Mouse (Mus musculus) neural tube, embryonic 11.5 days (tissue): Measurements from ENCODE around the gene Eml5. TPM values are rescaled to one million over a fixed set of nuclear protein-coding genes. Genes with fewer than 3 reads are reported as not detected.

ENCODE experiments used
- ATAC-seq: fragments of 200-750 bp; cut with Nextera tagmentation; 2 replicates; pipeline ENCODE4 v1.8.0; 2017; ENCODE audit warnings: moderate number of reproducible peaks, mild to moderate bottlenecking, moderate TSS enrichment, moderate library complexity; ENCODE audit not compliant: insufficient read depth, low FRiP score, low TSS enrichment
- DNase-seq: peaks from one replicate; pipeline ENCODE4 v3.0.0-alpha.2; 2015; ENCODE audit warnings: low spot score
- H3K27ac ChIP-seq: fragments of 300-500 bp; sonication (generic); 2 replicates; pipeline ENCODE4 v1.5.1; 2014; ENCODE audit warnings: low read depth, mild to moderate bottlenecking, low read length
- H3K27me3 ChIP-seq: fragments of 300-500 bp; sonication (generic); 2 replicates; pipeline ENCODE4 v1.6.1; 2014; ENCODE audit warnings: mild to moderate bottlenecking, low read length, mixed read lengths; ENCODE audit not compliant: control insufficient read depth, insufficient read depth
- H3K36me3 ChIP-seq: fragments of 300-500 bp; sonication (generic); 2 replicates; pipeline ENCODE4 v1.6.1; 2014; ENCODE audit warnings: mild to moderate bottlenecking, low read length, moderate library complexity, mixed read lengths; ENCODE audit not compliant: control insufficient read depth, insufficient read depth
- H3K4me1 ChIP-seq: fragments of 300-500 bp; sonication (generic); 2 replicates; pipeline ENCODE4 v1.6.1; 2014; ENCODE audit warnings: low read length, mixed read lengths; ENCODE audit not compliant: control insufficient read depth, insufficient read depth
- H3K4me2 ChIP-seq: fragments of 300-500 bp; sonication (generic); 2 replicates; pipeline ENCODE4 v1.6.1; 2014; ENCODE audit warnings: low read depth, mild to moderate bottlenecking, moderate library complexity
- H3K4me3 ChIP-seq: fragments of 300-500 bp; sonication (generic); 2 replicates; pipeline ENCODE4 v1.5.1; 2014; ENCODE audit warnings: low read depth, low read length
- H3K9ac ChIP-seq: fragments of 300-500 bp; sonication (generic); 2 replicates; pipeline ENCODE4 v1.6.1; 2014; ENCODE audit warnings: mild to moderate bottlenecking, low read length
- H3K9me3 ChIP-seq: fragments of 300-500 bp; sonication (generic); 2 replicates; pipeline ENCODE4 v1.6.1; 2016; ENCODE audit warnings: low read length; ENCODE audit not compliant: control insufficient read depth
- WGBS: fragments of 180-500 bp; shearing (Covaris S2); extraction: QIAGEN DNeasy Blood & Tissue Kit; methylation state at CpG from one replicate; pipeline ENCODE4 v1.1.7; 2014; 5-methylcytosine and 5-hydroxymethylcytosine counted together
- polyA plus RNA-seq: library from polyadenylated mRNA; unstranded; fragments of >200 nt; fragmentation: Nextera tagmentation; extraction: Ambion mirVana; gene quantifications from 2 replicates; pipeline ENCODE4 v1.2.1, GENCODE M21; 2014

The Eml5 gene
- 8.1 and 11.1 TPM in 2 replicates for polyA plus RNA-seq

DNA sequence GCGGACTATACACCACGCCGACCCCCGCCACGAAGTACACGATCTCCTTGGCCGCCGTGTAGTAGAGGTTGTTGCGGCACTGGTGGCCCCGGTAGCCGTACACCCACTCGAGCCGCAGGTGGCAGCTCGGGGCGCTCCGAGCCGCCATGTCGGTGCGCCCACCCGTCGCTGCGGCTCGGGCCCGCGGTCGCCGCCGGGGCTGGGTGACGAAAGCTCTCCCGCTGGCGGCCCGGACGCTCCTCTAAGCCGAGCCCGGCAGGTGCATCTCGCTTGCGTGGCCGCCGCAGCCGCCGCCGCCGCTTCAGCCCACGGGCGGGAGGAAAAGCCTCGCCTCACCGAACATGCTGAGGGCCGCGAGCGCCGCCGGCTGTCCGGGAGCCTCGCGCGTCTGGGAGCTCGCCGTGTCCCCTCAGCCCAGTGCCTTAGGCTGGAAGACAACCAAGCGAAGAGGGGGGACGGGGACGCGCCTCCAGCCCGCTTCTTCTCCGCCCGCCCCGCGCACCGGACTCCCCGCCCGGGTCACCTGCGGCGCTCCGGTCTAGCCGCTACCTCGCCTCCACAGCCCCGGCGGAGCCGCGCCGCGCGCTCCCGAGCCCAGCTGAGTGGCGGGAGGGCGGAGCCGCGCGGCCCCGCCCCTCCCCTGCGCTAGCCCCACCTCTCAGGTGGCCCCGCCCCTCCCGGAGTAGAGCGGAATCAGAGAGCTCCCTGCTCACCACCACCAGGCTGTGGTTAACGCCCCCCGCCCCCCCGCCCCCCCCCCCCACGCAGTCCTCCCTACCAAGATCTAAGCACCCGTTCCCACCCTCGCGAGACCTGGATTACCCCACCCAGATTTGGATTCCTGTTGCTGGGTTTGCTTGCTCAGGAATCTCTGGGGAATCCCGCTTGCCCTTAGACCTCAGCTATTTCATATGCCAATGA lies at the start of gene Eml5:
Gene Eml5 (minus strand): TSS at position 604 of the 921 bp plus-strand sequence.
- no peaks in the 10 kb centered on the region for H3K36me3 ChIP-seq
- H3K4me3 ChIP-seq = peak within 1 kb of the TSS; percentile 88
- ATAC-seq (peak; percentile 87), DNase-seq (peak; percentile 91)
- H3K27me3 ChIP-seq = no peaks in the 10 kb centered on the region
- H3K27ac ChIP-seq = peak within 1 kb of the TSS; percentile 67
- under 1% methylated on average over 79 of the region's 101 CpGs for WGBS
- no peaks in the 10 kb centered on the region; the same call in 1 of the 2 replicates for H3K4me1 ChIP-seq
- peak within 1 kb of the TSS; percentile 76 for H3K9ac ChIP-seq
- H3K4me2 ChIP-seq = peak within 1 kb of the TSS; percentile 73
- no peaks in the 10 kb centered on the region for H3K9me3 ChIP-seq

DNA sequence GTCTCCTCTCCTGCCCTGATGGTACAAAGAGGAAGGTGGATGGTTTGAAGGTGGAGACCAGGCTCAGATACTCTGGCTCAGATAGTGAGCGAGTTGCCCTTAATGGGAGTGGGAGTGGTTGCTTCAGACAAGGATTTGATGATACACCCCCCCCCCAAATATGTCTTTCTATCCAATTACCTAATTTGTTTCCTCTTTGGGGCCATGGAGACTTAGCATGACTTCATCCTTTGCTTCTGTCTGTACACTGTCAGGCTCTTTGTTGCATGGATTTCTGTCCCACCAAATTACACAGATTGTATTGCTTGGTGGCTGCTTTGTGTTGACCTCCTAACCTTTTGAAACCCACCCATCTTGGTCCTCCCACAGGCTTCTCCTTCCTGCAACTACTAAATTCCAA lies 31.6 kb upstream of the Eml5 start:
- Histone ChIP-seq H3K27me3 (no peaks in the 10 kb centered on the region), H3K4me1 (no peaks in the 10 kb centered on the region), H3K4me3 (no peak overlapping the region), H3K27ac (no peak overlapping the region), H3K4me2 (no peak overlapping the region), H3K36me3 (no peaks in the 10 kb centered on the region), H3K9ac (no peak overlapping the region), H3K9me3 (no peaks in the 10 kb centered on the region)
- ATAC-seq = no peak
- 84% methylated on average over 1 of the region's 1 CpGs for WGBS
- no peak for DNase-seq

DNA sequence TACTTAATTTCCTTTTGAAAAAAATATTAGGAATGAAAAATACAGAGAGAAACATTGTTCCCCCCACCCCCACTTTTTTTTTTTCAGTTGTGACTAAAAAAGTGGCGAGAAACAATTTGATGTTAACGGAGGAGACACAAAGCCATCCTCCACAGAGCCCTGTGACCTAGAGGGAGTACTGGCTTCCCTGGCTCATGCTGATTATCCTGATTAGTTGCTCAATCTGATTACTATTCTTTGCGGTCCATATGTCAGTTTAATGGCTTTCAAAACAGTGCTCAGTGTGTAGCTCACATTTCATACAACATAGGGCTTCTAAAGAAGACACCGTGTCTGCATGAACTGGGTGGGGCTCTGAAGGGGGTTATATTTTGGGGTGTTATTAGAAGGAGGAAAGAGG lies 31.2 kb upstream of the Eml5 start:
- H3K9me3 ChIP-seq = no peaks in the 10 kb centered on the region
- no peaks in the 10 kb centered on the region for H3K4me1 ChIP-seq
- H3K36me3 ChIP-seq = no peaks in the 10 kb centered on the region
- no peak overlapping the region for H3K4me2 ChIP-seq
- no peak for DNase-seq
- H3K27me3 ChIP-seq = no peaks in the 10 kb centered on the region
- no peak for ATAC-seq
- no peak overlapping the region for H3K9ac ChIP-seq
- H3K4me3 ChIP-seq = no peak overlapping the region
- WGBS = 87% methylated on average over 4 of the region's 4 CpGs
- H3K27ac ChIP-seq = no peak overlapping the region

DNA sequence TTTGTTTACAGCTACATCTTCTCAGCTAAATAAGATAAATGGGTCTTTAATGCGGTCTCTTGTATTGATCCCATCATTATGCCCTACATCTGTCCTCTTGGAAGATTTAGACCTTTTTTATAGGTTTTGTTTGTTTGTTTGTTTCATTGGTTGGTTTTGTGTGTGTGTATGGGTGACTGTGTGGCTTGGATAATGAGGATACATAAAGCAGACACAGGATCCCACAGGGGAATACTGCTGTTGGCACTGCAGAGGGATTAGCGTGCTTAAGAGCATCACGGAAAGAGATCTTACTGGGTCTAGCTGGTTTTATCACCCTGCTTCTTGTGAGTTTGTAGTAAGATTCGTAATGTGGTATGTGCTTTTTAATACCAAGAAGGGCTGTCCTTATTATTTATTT lies 29.9 kb upstream of the Eml5 start:
- DNase-seq (no peak), ATAC-seq (no peak)
- 81% methylated on average over 4 of the region's 4 CpGs for WGBS

DNA sequence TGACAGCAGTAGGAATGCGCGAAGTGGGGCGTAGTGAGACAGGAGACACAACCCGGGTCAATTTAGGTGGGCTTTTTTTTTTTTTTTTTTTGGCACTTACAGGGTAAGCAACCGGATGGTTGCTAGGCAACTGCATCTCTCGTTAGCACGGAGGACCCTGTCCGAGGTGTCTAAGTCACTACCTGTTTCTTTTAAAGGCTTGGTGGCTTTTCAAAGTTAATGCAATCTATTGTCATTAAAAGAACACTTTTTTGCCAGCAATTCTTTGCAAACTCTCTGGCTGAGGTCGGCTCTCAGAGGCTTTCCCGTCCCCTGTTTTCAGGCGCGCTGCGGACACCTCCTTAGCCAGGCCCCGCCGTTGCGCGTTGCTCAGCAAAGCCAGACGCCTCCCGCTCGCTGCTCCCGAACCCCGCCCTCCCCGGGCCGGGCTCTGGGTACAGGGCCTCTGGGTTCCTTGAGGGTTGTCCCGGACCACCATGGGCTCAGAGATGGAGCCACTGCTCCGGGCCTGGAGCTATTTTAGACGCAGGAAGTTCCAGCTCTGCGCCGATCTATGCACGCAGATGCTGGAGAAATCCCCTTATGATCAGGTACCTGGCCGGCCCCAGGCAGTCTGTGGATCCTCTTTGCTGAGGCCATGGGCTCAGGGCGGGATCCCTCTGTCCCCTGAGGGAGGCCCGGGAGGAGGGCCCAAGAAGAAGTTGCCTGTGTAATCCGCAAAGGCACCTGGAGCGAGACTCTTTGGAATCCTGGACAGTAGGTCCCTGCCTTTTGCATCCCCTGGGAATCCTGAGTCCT lies 19.1 kb upstream of the Eml5 start, which contains the start of gene Ttc8:
Gene Ttc8 (plus strand): TSS at position 381 of the 798 bp plus-strand sequence.
- no peaks in the 10 kb centered on the region for H3K9me3 ChIP-seq
- peak within 1 kb of the TSS; percentile 65 for H3K4me3 ChIP-seq
- peak within 1 kb of the TSS; percentile 90 for H3K9ac ChIP-seq
- H3K27me3 ChIP-seq = no peaks in the 10 kb centered on the region
- WGBS = under 1% methylated on average over 35 of the region's 35 CpGs
- H3K4me2 ChIP-seq = peak within 1 kb of the TSS; percentile 76
- peak within 1 kb of the TSS; percentile 74 for H3K27ac ChIP-seq
- peaks cover 11% of the 10 kb centered on the region for H3K4me1 ChIP-seq
- H3K36me3 ChIP-seq = no peaks in the 10 kb centered on the region
- ATAC-seq (peak; percentile 98), DNase-seq (peak; percentile 95)

More for the DNA sequence above, 29.9 kb upstream of the Eml5 start:
- no peaks in the 10 kb centered on the region for H3K9me3 ChIP-seq
- no peak overlapping the region for H3K4me2 ChIP-seq
- H3K27me3 ChIP-seq = no peaks in the 10 kb centered on the region
- H3K4me1 ChIP-seq = no peaks in the 10 kb centered on the region
- H3K9ac ChIP-seq = no peak overlapping the region
- no peak overlapping the region for H3K27ac ChIP-seq
- no peak overlapping the region for H3K4me3 ChIP-seq
- H3K36me3 ChIP-seq = no peaks in the 10 kb centered on the region

DNA sequence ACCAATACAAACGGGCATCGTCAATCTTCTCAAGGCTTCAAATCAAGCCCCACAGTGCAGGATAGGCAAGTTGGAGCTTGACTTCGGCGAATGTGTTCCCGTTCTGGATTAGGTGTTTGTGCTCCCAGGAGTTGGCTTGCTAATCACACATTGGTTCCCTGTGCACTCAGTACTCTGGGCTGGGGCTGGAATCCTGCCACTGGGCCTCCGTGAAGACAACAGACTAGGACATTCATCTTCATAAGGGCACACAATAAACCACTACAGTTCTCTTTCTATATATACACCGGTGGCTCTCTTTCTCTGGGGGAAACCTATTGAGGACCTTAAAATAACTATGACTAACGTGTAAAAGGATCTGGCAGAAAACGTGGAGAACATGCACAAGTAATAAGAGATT lies 8.8 kb upstream of the Eml5 start:
- no peaks in the 10 kb centered on the region for H3K27me3 ChIP-seq
- 74% methylated on average over 9 of the region's 9 CpGs for WGBS

DNA sequence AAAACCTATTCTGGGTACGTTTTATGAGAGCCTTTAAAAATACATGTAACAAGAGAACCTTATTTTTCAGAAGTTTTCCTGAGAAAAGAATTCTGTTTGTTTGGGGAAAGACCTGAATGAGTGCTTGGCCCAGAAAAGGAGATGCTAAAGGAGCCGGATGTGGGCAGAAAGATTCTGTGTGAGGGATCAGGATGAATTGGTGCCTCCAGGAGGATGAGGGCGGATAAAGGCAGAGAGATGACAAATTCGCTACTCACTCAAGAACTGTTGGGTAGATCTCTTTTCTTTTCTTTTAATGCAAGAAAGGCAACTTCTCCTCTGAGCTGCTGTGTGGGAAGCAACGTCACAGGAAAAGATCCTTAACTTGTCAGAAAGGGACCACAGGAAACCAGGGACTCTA lies 4.2 kb upstream of the Eml5 start:
- Histone ChIP-seq H3K9ac (no peak overlapping the region), H3K4me3 (no peak overlapping the region), H3K4me2 (no peak overlapping the region), H3K4me1 (no peaks in the 10 kb centered on the region; the same call in 1 of the 2 replicates), H3K9me3 (no peaks in the 10 kb centered on the region), H3K36me3 (no peaks in the 10 kb centered on the region), H3K27ac (no peak overlapping the region), H3K27me3 (no peaks in the 10 kb centered on the region)
- ATAC-seq (no peak), DNase-seq (no peak)
- 83% methylated on average over 5 of the region's 5 CpGs for WGBS

More for the DNA sequence above, 8.8 kb upstream of the Eml5 start:
- Histone ChIP-seq H3K9me3 (no peaks in the 10 kb centered on the region), H3K4me3 (no peak overlapping the region), H3K4me1 (no peaks in the 10 kb centered on the region), H3K27ac (no peak overlapping the region), H3K36me3 (no peaks in the 10 kb centered on the region), H3K9ac (no peak overlapping the region), H3K4me2 (no peak overlapping the region)
- DNase-seq = no peak
- no peak for ATAC-seq

DNA sequence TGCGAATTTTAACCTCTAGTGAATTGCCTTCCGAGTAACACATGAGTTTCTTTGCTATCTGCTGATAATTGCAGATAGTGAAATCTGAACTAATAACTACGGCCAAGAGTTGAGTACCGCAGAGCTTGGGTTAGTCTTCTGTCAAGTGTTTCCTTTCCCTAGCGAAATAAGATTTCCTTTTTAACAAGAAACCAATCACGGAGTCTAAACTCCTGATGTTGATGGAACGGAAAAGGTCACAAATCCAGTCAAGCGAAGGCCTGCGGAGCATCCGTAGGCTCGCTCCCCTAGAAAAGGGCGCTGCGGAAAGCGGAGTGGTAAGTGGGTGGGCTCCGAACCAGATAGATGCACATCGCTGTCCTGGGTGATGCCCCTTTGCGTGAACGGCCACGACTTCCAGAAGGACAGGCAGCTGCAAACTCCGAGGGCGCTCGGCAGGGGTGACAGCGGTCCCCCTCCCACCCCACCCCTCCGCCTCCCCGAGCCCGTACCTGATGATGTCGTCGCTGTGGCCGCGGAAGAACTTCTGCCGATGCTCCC lies 873 bp downstream of the Eml5 start:
- Histone ChIP-seq H3K9me3 (no peaks in the 10 kb centered on the region), H3K27me3 (no peaks in the 10 kb centered on the region), H3K9ac (peak overlapping the region; percentile 76), H3K4me3 (peak overlapping the region; percentile 88), H3K4me2 (peak overlapping the region; percentile 73), H3K27ac (peak overlapping the region; percentile 67; the same call in 1 of the 2 replicates), H3K36me3 (no peaks in the 10 kb centered on the region), H3K4me1 (no peaks in the 10 kb centered on the region; the same call in 1 of the 2 replicates)
- DNase-seq (peak; percentile 49), ATAC-seq (peak; percentile 40)
- WGBS = 3% methylated on average over 31 of the region's 31 CpGs
